Mouse (Mus musculus) bone marrow, adult 2 months (tissue): ENCODE measurements around the gene Glrp1.

Source experiments
- CTCF ChIP-seq: fragments of 200-500 bp; IDR thresholded peaks from 2 replicates; pipeline ENCODE4 v1.5.1; 2011; ENCODE audit warnings: low read length, control low read depth; ENCODE audit not compliant: control insufficient read depth, insufficient read depth
- POLR2A ChIP-seq: fragments of 200-500 bp; IDR thresholded peaks from 2 replicates; pipeline ENCODE4 v1.6.1; 2011; ENCODE audit warnings: low read depth, mild to moderate bottlenecking, control low read depth, low read length, borderline replicate concordance; ENCODE audit not compliant: control insufficient read depth

- TF ChIP-seq CTCF: no peak
- TF ChIP-seq POLR2A: no peak
Measured at GRCm38 (mm10) chr1:88459655-88460054, 50.2 kb downstream of the Glrp1 start.
